ENCODE assay signal across 27 mouse cellular contexts in genomic region chr13:90984073-90984472, GRCm38 (mm10).
DNase-seq lines count a peak whose midpoint lies in the region; ATAC-seq and TF ChIP-seq lines count a peak whose summit lies in the region.
"Had no signal": no experiment of that assay in that cellular context is flagged by ENCODE, and none has a peak within 500 bp of the region (broad histone marks: within the 10 kb centered on the region; RNA-seq: fewer than 3 reads in every experiment).

No protein-coding gene starts in this region.

- WGBS in midbrain, postnatal 0 days = 86% methylated on average over 2 of the region's 2 CpGs

- no peak for TF ChIP-seq EP300 in MEL (IDR thresholded peaks at IDR 0.05; ENCODE audit: low read depth in 1 of 2, low read length in 2 of 2)

- H3K4me2 ChIP-seq in midbrain, postnatal 0 days (ENCODE audit: low read depth, low read length, poor library complexity, severe bottlenecking) = no peak overlapping the region
- H3K4me2 ChIP-seq: embryonic facial prominence, embryonic 13.5 days; embryonic facial prominence, embryonic 15.5 days; forebrain, embryonic 12.5 days had no signal

- TF ChIP-seq CTCF in MEL (IDR thresholded peaks at IDR 0.05 in 2 of 3, conservative IDR thresholded peaks at IDR 0.05 in 1 of 3; ENCODE audit: control insufficient read depth in 1 of 3, insufficient read depth in 1 of 3, low read depth in 2 of 3, low read length in 3 of 3, poor library complexity in 1 of 3, severe bottlenecking in 1 of 3) = no peak
- TF ChIP-seq CTCF in midbrain, postnatal 0 days (IDR thresholded peaks at IDR 0.05) = no peak

- no peak overlapping the region for H3K9ac ChIP-seq in MEL (ENCODE audit: control insufficient read depth, low read depth, low read length, poor library complexity, severe bottlenecking)
- H3K9ac ChIP-seq in midbrain, postnatal 0 days (replicated peaks; ENCODE audit: low read length, poor library complexity, severe bottlenecking) = no peak overlapping the region
- H3K9ac ChIP-seq: embryonic facial prominence, embryonic 13.5 days; embryonic facial prominence, embryonic 15.5 days; forebrain, embryonic 12.5 days had no signal

- peaks cover 4 to 17% of the 10 kb centered on the region in 2 experiments for H3K4me1 ChIP-seq in MEL (ENCODE audit: control insufficient read depth in 1 of 2, insufficient read depth in 2 of 2, low read length in 2 of 2)
- H3K4me1 ChIP-seq in midbrain, postnatal 0 days (ENCODE audit: insufficient read depth, low read length) = no peaks in the 10 kb centered on the region
- H3K4me1 ChIP-seq: embryonic facial prominence, embryonic 15.5 days; forebrain, embryonic 10.5 days; forebrain, embryonic 12.5 days had no signal

- no peak overlapping the region for H3K27ac ChIP-seq in MEL (ENCODE audit: control insufficient read depth, low read depth, low read length)
- no peak overlapping the region for H3K27ac ChIP-seq in midbrain, postnatal 0 days (ENCODE audit: low read depth, low read length)
- H3K27ac ChIP-seq: embryonic facial prominence, embryonic 13.5 days; embryonic facial prominence, embryonic 15.5 days; forebrain, embryonic 10.5 days; forebrain, embryonic 12.5 days had no signal

- peak; percentile 61; the same call in 1 of the 2 replicates for ATAC-seq in granulocyte monocyte progenitor cell, adult 5-6 weeks (replicated peaks; ENCODE audit: poor library complexity, severe bottlenecking)
- ATAC-seq in megakaryocyte, adult 5-6 weeks (ENCODE audit: poor library complexity, severe bottlenecking) = peak; percentile 29
- ATAC-seq in midbrain, postnatal 0 days (ENCODE audit: low FRiP score) = no peak
- ATAC-seq: CD4-positive, CD25-positive, alpha-beta regulatory T cell, adult 4 months; forebrain, embryonic 14.5 days; forebrain, embryonic 16.5 days had no signal

- no peak for TF ChIP-seq RAD21 in MEL (IDR thresholded peaks at IDR 0.05; ENCODE audit: low read depth, low read length)

- H3K79me2 ChIP-seq in MEL (ENCODE audit: control insufficient read depth, insufficient read depth, low read length, poor library complexity) = no peaks in the 10 kb centered on the region

- peaks cover 0 to 23% of the 10 kb centered on the region in 2 experiments; a peak in 2 of 4 replicates for H3K36me3 ChIP-seq in MEL (ENCODE audit: control insufficient read depth in 1 of 2, insufficient read depth in 2 of 2, low read length in 2 of 2)
- H3K36me3 ChIP-seq in midbrain, postnatal 0 days (ENCODE audit: insufficient read depth, low read length) = no peaks in the 10 kb centered on the region
- H3K36me3 ChIP-seq: embryonic facial prominence, embryonic 13.5 days; embryonic facial prominence, embryonic 15.5 days; forebrain, embryonic 10.5 days; forebrain, embryonic 12.5 days; G1E had no signal

- no peak overlapping the region for H3K4me3 ChIP-seq in MEL (ENCODE audit: control insufficient read depth in 1 of 2, insufficient read depth in 1 of 2, low read depth in 2 of 2, low read length in 2 of 2)
- H3K4me3 ChIP-seq in midbrain, postnatal 0 days (ENCODE audit: low read depth, low read length) = no peak overlapping the region
- H3K4me3 ChIP-seq: embryonic facial prominence, embryonic 13.5 days; embryonic facial prominence, embryonic 15.5 days; erythroblast, embryonic 14.5 days; forebrain, embryonic 10.5 days; forebrain, embryonic 12.5 days had no signal

- H3K9me3 ChIP-seq in MEL (replicated peaks; ENCODE audit: insufficient read depth, low read length) = no peaks in the 10 kb centered on the region
- H3K9me3 ChIP-seq in midbrain, postnatal 0 days (ENCODE audit: low read length) = no peaks in the 10 kb centered on the region
- H3K9me3 ChIP-seq: embryonic facial prominence, embryonic 13.5 days; embryonic facial prominence, embryonic 15.5 days; forebrain, embryonic 10.5 days; forebrain, embryonic 12.5 days; G1E had no signal

- peak; percentile 23 for DNase-seq in MEL (ENCODE audit: low read depth, low spot score)
- DNase-seq in thymus, postnatal 10 days (ENCODE audit: low spot score in 2 of 2) = no peak
- DNase-seq in gastrocnemius, postnatal 10 days = no peak
- DNase-seq in adrenal gland, postnatal 36 days = no peak
- DNase-seq in midbrain, postnatal 0 days (ENCODE audit: low spot score) = no peak
- DNase-seq: adrenal gland, adult 2 months; adrenal gland, postnatal 10 days; adrenal gland, postnatal 25 days; B cell, adult 2 months; cerebellum, adult 11-12 months; cerebellum, adult 2 months; cerebellum, adult 9-10 months; cerebellum, postnatal 10 days; cerebellum, postnatal 25 days; embryo, embryonic 11 days had no signal

- no peak for TF ChIP-seq POLR2A in MEL (IDR thresholded peaks at IDR 0.05; ENCODE audit: control insufficient read depth in 1 of 2, insufficient read depth in 1 of 2, low read depth in 1 of 2, low read length in 2 of 2, poor library complexity in 1 of 2)

- no peaks in the 10 kb centered on the region for H3K27me3 ChIP-seq in MEL (ENCODE audit: control insufficient read depth in 1 of 2, insufficient read depth in 2 of 2, low read length in 2 of 2)
- no peaks in the 10 kb centered on the region for H3K27me3 ChIP-seq in midbrain, postnatal 0 days (ENCODE audit: insufficient read depth, low read length)
- H3K27me3 ChIP-seq: CH12.LX; embryonic facial prominence, embryonic 13.5 days; embryonic facial prominence, embryonic 15.5 days; forebrain, embryonic 12.5 days had no signal

TF ChIP-seq in MEL, 35 proteins besides CTCF, POLR2A, EP300 and RAD21:
- no peak for TF ChIP-seq RCOR1 (IDR thresholded peaks at IDR 0.05; ENCODE audit: low read depth, low read length)
- no peak for TF ChIP-seq ZNF384 (IDR thresholded peaks at IDR 0.05; ENCODE audit: low read depth, low read length)
- TF ChIP-seq UBTF (IDR thresholded peaks at IDR 0.05; ENCODE audit: borderline replicate concordance, insufficient read depth, low read depth, low read length) = no peak
- no peak for TF ChIP-seq USF1 (IDR thresholded peaks at IDR 0.05; ENCODE audit: low read depth, low read length)
- no peak for TF ChIP-seq MAX (IDR thresholded peaks at IDR 0.05; ENCODE audit: low read length)
- no peak for TF ChIP-seq E2F4 (IDR thresholded peaks at IDR 0.05; ENCODE audit: borderline replicate concordance, low read depth, low read length)
- TF ChIP-seq MEF2A (IDR thresholded peaks at IDR 0.05; ENCODE audit: extremely low read depth, insufficient replicate concordance, low read depth, low read length, poor library complexity, severe bottlenecking) = no peak
- TF ChIP-seq SIN3A (IDR thresholded peaks at IDR 0.05; ENCODE audit: low read length) = no peak
- no peak for TF ChIP-seq MAZ (IDR thresholded peaks at IDR 0.05; ENCODE audit: low read depth, low read length)
- no peak for TF ChIP-seq HCFC1 (IDR thresholded peaks at IDR 0.05; ENCODE audit: low read depth, low read length)
- TF ChIP-seq TAL1 (IDR thresholded peaks at IDR 0.05; ENCODE audit: low read length) = no peak
- TF ChIP-seq ZC3H11A (IDR thresholded peaks at IDR 0.05; ENCODE audit: low read depth, low read length) = no peak
- no peak for TF ChIP-seq USF2 (IDR thresholded peaks at IDR 0.05; ENCODE audit: borderline replicate concordance in 1 of 2, insufficient read depth in 1 of 2, low read depth in 1 of 2, low read length in 2 of 2)
- no peak for TF ChIP-seq GABPA (IDR thresholded peaks at IDR 0.05; ENCODE audit: low read depth, low read length)
- no peak for TF ChIP-seq NELFE (IDR thresholded peaks at IDR 0.05; ENCODE audit: low read depth, low read length)
- TF ChIP-seq MYB (IDR thresholded peaks at IDR 0.05; ENCODE audit: low read depth, low read length) = no peak
- no peak for TF ChIP-seq ETS1 (IDR thresholded peaks at IDR 0.05; ENCODE audit: low read depth, low read length)
- TF ChIP-seq POLR2AphosphoS5 (IDR thresholded peaks at IDR 0.05; ENCODE audit: borderline replicate concordance, low read depth, low read length) = no peak
- TF ChIP-seq BHLHE40 (IDR thresholded peaks at IDR 0.05; ENCODE audit: borderline replicate concordance, low read depth, low read length) = no peak
